Mouse (Mus musculus) adrenal gland, postnatal 4 days (tissue): ENCODE measurements around the gene Tradd. TPM values are rescaled to one million over a fixed set of nuclear protein-coding genes. Genes with fewer than 3 reads are reported as not detected.
A peak's percentile ranks its signal among the peaks of the same experiment; 100 is the strongest.
"Not testable (repeated sequence)": the region's sequence is repeated elsewhere in the genome, so short reads cannot be mapped to it uniquely, and the experiment has no call there.

Experiments used
- DNase-seq, 2 experiments: peaks; one replicate each; pipeline ENCODE4 v3.0.0; 2021 to 2022; ENCODE audit warnings: low spot score in 2 of 2, mixed read lengths in 2 of 2
- total RNA-seq, 2 experiments: library from RNA; stranded (reverse); gene quantifications; 2 replicates each; pipeline ENCODE4 v1.2.3; 2021

The Tradd gene
- total RNA-seq, 2 experiments from 2014 or later = 15.9 to 17.4 TPM

- DNase-seq = no peak
Measured at GRCm38 (mm10) chr8:105295895-105296573, 31.6 kb upstream of the Tradd start, which contains the start of gene Exoc3l. Gene Exoc3l, minus strand, starts transcription at chr8:105296101.

DNA sequence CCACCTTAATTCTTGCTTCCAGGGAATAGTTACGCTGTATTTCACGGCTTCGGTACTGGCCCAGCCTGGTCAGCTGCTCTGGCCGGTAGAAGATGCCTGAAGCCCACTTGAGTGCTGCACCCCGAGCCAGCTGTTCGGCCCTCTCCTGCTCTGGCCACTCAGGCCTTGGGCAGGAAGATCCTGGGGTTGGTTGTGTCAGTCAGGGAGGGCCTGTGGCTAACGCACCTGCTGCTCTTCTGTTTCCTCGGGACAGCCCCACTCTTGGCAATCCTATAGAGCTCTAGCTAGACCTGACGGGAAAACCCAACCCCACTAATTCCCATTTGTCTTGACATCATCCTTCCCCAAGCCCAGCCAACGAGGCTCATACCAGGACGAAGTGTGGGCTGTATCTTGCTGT, 30.8 kb upstream of the Tradd start:
- DNase-seq = no peak

DNA sequence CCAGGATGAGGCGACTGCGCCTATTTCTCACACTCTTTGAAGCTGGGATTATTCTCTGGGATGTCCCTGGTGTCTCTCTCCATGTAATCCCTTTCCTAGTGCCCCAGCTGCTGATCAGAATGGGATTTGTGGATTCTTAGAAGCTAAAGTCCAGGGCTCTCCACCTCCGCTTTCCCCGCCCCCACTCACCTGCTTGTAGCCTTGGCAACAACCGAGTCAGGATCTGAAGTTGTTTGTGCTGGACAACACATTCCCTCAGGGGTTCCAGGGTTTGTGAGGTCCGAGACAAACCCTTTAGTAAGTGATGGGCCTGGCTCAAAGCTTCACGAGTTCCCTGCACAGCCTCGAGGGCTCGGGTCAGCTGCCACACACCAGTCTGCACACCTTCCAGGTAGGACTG, 30.4 kb upstream of the Tradd start:
- DNase-seq = no peak

DNA sequence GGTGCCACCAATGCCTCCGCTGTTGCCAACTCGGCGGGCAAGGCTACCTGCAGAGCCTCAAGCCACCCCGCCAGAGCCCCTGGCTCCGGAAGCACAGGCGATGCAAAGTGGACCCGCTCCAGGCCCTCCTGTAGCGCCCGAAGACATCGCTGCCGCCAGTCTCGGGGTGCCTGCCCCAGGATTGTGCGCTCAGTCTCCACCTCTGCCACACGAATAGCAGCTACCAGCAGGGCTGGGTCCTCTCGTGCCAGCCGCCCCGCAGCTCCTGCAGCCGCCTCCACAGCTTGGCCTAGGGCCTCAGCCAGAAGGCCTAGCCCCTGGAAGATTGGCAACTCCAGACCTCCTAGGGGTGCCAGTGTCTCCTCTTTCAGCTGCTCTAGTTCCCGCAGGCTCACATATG, 29.0 kb upstream of the Tradd start:
- DNase-seq = no peak

DNA sequence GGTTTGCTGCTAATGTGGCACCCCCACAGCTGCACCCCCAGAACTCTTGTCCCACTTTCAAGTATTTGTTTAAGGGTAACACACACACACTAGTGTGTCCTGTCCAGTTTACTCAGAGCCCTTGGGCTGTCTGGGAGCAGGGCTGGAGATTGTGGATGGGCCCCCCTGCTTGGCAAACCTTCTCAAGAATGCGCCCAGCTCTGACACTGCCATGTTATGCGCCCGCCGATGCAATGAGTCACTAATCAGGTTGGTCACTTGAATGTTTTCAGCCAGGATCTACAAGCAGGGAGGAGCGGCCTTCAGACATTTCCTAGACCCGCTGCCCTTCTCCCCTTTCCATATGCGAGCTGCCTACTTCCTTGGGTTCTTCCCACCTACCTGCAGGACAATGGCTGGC, 28.1 kb upstream of the Tradd start:
- no peak for DNase-seq

DNA sequence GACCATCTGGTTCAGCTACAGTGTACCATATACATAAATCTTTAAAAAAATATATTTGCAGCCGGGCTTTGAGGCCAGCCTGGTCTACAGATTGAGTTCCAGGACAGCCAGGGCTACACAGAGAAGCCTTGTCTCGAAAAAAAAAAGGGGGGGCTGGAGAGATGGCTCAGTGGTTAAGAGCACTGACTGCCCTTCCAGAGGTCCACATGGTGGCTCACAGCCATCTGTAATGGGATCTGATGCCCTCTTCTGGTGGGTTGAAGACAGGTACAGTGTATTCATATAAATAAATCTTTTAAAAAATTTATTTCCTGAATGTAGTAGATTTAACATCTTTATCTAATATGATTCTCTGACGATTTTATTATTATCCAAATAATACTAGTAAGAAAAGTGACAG, 27.4 kb upstream of the Tradd start:
- not testable (repeated sequence) for DNase-seq

DNA sequence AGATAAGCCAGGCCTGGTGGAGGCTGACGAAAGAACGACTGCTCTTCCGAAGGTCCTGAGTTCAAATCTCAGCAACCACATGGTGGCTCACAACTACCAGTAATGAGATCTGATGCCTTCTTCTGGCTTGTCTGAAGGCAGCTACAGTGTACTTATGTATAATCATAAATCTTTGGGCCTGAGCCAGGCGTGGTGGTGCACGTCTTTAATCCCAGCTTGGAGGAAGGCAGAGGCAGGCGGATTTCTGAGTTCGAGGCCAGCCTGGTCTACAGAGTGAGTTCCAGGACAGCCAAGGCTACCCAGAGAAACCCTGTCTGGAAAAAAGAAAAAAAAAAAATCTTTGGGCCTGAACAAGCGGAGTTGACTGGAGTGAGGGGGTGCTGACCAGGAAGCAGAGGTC, 27.0 kb upstream of the Tradd start:
- not testable (repeated sequence) for DNase-seq

GRCm38 (mm10) chr8:105290554-105291314, 26.3 kb upstream of the Tradd start:
- peak; percentile 64 to 87 for DNase-seq

DNA sequence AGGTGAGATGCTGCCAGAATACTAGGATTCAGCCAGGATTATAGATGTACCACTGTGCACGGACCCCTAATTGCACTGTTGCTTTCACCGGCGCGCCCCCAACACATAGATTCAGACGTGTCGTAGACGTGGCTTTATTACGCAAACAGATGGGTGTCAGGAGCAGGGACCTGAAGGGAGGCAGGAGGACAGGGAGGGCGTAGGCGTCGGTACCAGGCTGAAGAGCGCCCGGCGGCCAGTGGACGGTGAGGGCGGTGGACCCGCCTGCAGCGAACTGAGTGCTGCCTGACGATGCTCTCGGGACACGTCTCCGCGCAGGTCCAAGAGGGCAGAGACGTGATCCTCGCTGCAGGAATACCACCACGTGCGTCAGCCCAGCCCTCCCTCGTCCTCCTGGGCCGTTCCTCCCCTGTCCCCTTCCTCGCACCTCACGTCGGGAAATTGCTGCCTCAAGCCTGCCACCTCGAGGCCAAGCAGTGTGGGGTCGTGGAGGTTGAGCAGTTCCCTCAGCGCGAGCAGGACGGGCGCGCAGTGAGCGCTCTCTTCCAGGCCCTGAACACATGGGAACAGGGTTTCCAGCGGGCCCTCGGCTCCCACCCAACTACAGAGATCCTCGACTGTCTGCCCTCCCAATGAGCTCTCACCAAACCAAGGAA, 25.5 kb upstream of the Tradd start, which contains the start of gene 4931428F04Rik:
Gene 4931428F04Rik (minus strand): TSS at position 60 of the 656 bp plus-strand sequence.
- no peak for DNase-seq

- DNase-seq = peak; percentile 78 to 85
Measured at GRCm38 (mm10) chr8:105288958-105289732, 24.7 kb upstream of the Tradd start.

- DNase-seq = no peak
Measured at GRCm38 (mm10) chr8:105288231-105288630, 23.8 kb upstream of the Tradd start.

- DNase-seq = no peak
Measured at GRCm38 (mm10) chr8:105286907-105287306, 22.5 kb upstream of the Tradd start.

- DNase-seq = no peak
Measured at GRCm38 (mm10) chr8:105285514-105285913, 21.1 kb upstream of the Tradd start.

- DNase-seq = no peak
Measured at GRCm38 (mm10) chr8:105283074-105283473, 18.7 kb upstream of the Tradd start.

DNA sequence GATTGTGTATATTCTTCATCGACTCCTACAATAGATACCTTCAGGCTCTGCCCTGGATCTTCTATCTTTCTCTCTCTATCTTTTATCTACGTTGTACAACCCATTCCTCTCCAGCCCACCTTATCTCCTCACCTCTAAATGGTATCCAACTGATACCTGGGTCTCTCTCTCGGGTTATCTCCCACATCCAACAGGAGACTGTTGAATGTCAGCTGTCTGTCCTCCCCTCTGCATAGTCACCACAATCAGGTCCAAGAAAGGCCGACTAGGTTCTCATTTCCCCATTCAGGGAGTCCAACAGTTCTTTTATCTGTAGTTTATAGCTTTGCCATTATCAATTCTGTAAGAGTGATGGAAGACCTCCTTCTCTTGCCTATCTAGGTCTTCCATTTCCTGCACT, 17.8 kb upstream of the Tradd start:
- no peak for DNase-seq

- no peak for DNase-seq
Measured at GRCm38 (mm10) chr8:105281821-105282220, 17.4 kb upstream of the Tradd start.

- DNase-seq = no peak
Measured at GRCm38 (mm10) chr8:105280567-105280966, 16.2 kb upstream of the Tradd start.

DNA sequence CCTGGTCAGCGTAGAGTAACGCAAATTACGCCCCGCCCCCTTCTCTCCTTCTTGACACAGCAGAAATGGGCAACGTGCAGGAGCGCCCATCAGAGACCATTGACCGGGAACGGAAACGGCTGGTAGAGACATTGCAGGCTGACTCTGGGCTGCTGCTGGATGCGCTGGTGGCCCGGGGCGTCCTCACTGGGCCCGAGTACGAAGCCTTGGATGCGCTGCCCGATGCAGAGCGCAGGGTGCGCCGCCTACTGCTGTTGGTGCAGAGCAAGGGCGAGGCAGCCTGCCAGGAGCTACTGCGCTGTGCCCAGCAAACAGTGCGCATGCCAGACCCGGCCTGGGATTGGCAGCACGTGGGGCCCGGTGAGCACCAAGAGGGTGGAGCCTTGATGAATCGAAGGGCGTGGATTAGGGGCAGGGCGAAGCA, 14.5 kb upstream of the Tradd start:
- DNase-seq = peak; percentile 56 to 62

DNA sequence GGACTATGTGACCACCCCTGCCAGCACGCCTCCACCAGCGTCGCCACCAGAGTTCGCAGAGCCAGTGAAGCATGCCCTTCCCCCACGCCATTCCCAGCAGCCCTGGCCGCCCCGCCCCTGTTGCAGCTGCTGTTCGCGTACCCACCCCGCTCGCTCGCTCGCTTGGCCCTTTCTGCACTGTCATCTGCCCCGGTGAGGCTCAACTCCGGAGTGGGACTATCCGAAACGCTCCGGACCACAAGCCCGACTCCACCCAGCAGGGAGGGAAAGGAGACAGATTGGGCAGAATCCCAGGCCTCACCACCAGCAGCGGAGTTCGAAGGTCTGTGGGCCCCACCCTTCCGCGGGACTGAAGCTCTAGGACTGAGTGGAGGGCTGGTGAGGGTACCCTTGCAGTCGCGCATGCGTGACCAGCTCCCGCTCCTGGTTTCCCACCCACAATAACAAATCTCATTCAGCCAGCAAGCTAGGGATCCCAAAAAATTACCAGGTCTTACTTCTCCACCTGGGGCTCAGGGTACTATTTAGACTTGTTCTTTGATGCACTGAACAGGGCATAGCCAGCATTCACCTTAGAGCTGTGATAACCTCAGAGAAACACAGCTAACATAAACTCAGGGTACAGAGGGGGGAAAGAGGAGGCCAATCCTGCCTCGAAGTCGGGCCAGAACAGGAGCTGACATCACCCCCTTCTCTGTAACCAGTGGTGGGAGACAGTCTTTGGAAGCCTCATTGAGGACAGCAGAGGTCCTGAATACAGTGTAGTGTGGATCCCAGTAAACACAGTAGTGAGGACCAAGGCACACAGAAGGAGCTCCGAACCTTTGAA, 12.1 kb upstream of the Tradd start:
- no peak for DNase-seq

DNA sequence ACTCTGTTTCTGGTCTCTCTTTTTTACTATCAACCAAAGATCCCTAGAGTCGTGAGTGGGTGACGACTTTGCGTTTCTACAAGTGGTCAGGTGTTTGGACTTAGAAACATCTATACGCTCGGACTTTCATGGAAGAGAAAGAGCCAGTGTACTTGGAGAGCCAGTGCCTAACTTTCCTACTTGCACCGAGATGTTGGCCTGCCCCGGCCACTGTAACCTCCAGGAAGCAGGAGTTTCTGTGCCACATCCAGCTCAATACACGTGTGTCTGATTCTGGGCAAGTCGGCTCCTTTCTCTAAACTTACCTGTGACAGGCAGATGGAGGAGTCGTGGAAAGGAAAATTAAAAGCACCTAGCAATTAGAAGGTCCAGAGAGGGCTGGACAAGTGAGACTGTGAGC, 11.4 kb upstream of the Tradd start, which contains the start of gene Nol3:
Gene Nol3 (plus strand): TSS at position 301 of the 400 bp plus-strand sequence.
- DNase-seq = no peak
